Mouse (Mus musculus) G1E (cell line): ENCODE measurements around the gene Grk1. TPM values are rescaled to one million over a fixed set of nuclear protein-coding genes. Genes with fewer than 3 reads are reported as not detected.
A peak's percentile ranks its signal among the peaks of the same experiment; 100 is the strongest.

Source experiments
- ATAC-seq: 2 replicates; pipeline ENCODE4 v1.8.0; 2016; ENCODE audit warnings: mild to moderate bottlenecking; ENCODE audit not compliant: insufficient number of reproducible peaks, poor library complexity, low FRiP score, severe bottlenecking; ENCODE audit errors: extremely low read depth
- DNase-seq: peaks from one replicate; pipeline ENCODE4 v3.0.0; 2012; ENCODE audit warnings: low spot score
- H3K27me3 ChIP-seq: 2 replicates; pipeline ENCODE4 v1.6.1; 2012; ENCODE audit warnings: mild to moderate bottlenecking, low read length, inconsistent platforms; ENCODE audit not compliant: insufficient read depth
- H3K36me3 ChIP-seq: replicated peaks from 2 replicates; pipeline ENCODE3; 2012; ENCODE audit warnings: mild to moderate bottlenecking, inconsistent platforms
- H3K4me1 ChIP-seq: 2 replicates; pipeline ENCODE4 v1.6.1; 2012; ENCODE audit warnings: low read depth, low read length, inconsistent platforms, mixed read lengths; ENCODE audit not compliant: insufficient read depth
- H3K4me3 ChIP-seq: 2 replicates; pipeline ENCODE4 v1.5.1; 2012; ENCODE audit warnings: low read depth, mild to moderate bottlenecking, inconsistent platforms, low read length, moderate library complexity, mixed read lengths
- H3K9me3 ChIP-seq: replicated peaks from 2 replicates; pipeline ENCODE4 v1.6.1; 2012; ENCODE audit warnings: inconsistent platforms
- CTCF ChIP-seq: IDR thresholded peaks from 2 replicates; pipeline ENCODE4 v1.5.1; 2012; ENCODE audit warnings: low read depth, low read length, inconsistent platforms, mixed read lengths
- GATA1 ChIP-seq: IDR thresholded peaks from 2 replicates; pipeline ENCODE4 v1.6.1; 2012; ENCODE audit warnings: borderline replicate concordance, low read length, inconsistent platforms, mixed read lengths
- GATA2 ChIP-seq: IDR thresholded peaks from 2 replicates; pipeline ENCODE4 v1.6.1; 2012; ENCODE audit warnings: low read depth, low read length, inconsistent platforms, borderline replicate concordance
- POLR2AphosphoS5 ChIP-seq: IDR thresholded peaks from 2 replicates; pipeline ENCODE4 v1.6.1; 2012; ENCODE audit warnings: low read depth, low read length, inconsistent platforms; ENCODE audit not compliant: insufficient replicate concordance
- TAL1 ChIP-seq: conservative IDR thresholded peaks from 2 replicates; pipeline ENCODE4 v1.6.1; 2012; ENCODE audit warnings: low read depth, low read length, inconsistent platforms, mixed read lengths
- polyA plus RNA-seq: library from polyadenylated mRNA; stranded (reverse); fragments of >175 nt; gene quantifications from 2 replicates; pipeline ENCODE4 v1.2.3, GENCODE M21; 2012
- total RNA-seq, 2 experiments: library from RNA; stranded (forward) in 1 of 2; stranded (reverse) in 1 of 2; fragments of 200-1000 nt in 1 of 2; fragments of >200 nt in 1 of 2; fragmentation: Nextera tagmentation in 1 of 2; gene quantifications; 2 replicates each; pipeline ENCODE4 v1.2.3; 2014 to 2017

The Grk1 gene
- total and polyA plus RNA-seq, 3 experiments, result 0.01 to 0.05 TPM; not detected in 1

DNA sequence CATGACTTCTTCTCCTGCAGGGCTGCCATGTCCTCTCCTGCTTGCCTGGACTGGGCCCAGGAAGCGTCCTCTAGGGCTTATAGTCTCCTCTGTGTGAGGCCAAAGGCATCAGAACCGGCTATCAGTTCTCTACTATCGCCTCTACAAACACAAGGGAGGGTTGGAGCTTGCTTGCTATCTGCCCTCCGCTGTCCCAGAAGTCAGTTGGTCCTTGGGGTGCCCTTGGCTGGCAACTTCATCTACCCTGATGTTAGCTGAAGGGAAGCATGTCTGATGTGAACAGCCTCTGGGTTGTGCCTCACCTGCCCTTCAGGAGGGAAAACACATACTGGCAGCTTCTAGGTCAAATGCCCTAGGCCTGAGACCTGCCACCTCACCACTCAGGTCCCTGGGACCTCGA is 8.2 kb upstream of the Grk1 start, which contains the start of gene Atp4b:
TSS of gene Atp4b (minus strand) at position 101 of the 400 bp plus-strand sequence.
- Histone ChIP-seq H3K4me3 (no peak within 1 kb of the TSS), H3K36me3 (no peaks in the 10 kb centered on the region)
- no peak for ATAC-seq

DNA sequence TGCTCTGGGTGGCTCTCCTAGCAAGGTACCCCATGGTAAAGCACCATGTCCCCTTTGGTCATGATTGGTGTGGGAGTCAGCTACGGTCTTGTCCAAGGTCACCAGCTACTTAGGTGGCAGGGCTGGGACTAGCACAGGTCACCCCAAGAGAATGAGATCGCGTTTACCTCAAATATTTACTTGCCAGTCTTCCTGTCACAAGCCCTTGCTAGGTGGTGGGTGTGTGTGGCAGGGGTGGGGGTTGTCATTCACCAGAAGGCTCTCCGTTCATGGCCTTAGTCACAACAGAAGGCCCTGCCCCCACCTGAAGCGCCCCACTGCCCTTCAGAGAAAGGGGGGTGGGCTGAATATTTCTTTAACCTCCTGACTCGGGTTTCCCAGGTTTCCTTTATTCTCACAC is 1.4 kb upstream of the Grk1 start:
- Histone ChIP-seq H3K36me3 (no peaks in the 10 kb centered on the region), H3K27me3 (peaks cover 36% of the 10 kb centered on the region), H3K4me3 (no peak overlapping the region), H3K4me1 (no peaks in the 10 kb centered on the region), H3K9me3 (no peaks in the 10 kb centered on the region)
- DNase-seq, result no peak
- no peak for ATAC-seq
- no peak for TF ChIP-seq GATA1
- no peak for TF ChIP-seq TAL1
- no peak for TF ChIP-seq POLR2AphosphoS5
- no peak for TF ChIP-seq GATA2
- no peak for TF ChIP-seq CTCF

More for the DNA sequence above, 8.2 kb upstream of the Grk1 start, which contains the start of gene Atp4b:
- TF ChIP-seq POLR2AphosphoS5 (no peak), TAL1 (no peak), GATA2 (no peak), CTCF (no peak)
- Histone ChIP-seq H3K27me3 (peaks cover 30% of the 10 kb centered on the region), H3K4me1 (no peaks in the 10 kb centered on the region), H3K9me3 (no peaks in the 10 kb centered on the region)
- DNase-seq, result no peak

DNA sequence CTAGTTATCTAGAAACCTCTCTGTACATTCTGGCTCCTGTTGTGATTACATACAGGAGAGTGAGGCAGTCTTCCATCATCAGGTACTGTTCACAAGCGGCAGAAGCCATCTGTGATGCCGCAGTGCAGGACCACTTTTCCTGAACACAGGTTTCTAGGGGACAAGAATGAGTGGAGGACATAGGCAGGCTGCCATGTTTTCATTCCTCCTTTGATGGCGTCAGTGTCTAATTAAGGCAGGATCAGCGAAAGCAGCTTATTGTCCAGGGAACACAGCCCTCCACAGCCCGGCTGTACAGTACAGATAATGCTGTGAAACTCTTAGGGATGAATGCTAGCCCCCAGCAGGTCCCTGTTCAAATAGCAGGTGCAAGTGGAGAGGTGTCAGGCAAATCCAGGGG is 1.1 kb downstream of the Grk1 start:
- Histone ChIP-seq H3K9me3 (no peaks in the 10 kb centered on the region), H3K4me1 (no peaks in the 10 kb centered on the region), H3K27me3 (peaks cover 50% of the 10 kb centered on the region), H3K4me3 (no peak overlapping the region), H3K36me3 (no peaks in the 10 kb centered on the region)
- ATAC-seq, result no peak
- TF ChIP-seq GATA1, result no peak
- TF ChIP-seq CTCF, result no peak
- TF ChIP-seq TAL1, result no peak
- no peak for TF ChIP-seq GATA2
- no peak for TF ChIP-seq POLR2AphosphoS5
- DNase-seq, result no peak

DNA sequence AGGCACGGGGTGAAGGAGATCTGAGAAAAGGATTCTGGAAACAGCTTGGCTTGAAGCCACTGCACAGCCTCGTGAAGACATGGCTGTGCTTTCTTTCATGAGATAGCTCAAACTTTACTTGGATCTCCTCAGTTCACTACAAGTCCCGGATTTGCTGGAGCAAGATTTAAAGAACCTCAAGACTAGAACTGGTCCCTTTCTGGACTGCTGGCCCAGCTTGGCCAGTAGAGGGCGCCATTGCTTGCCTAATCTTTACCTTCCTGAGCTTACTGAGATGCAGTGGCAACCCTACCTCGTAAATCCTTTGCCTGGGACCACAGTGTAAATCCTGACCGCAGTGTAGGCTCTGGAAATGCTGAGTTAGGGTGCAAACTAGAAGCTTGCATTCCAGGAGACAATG is 6.7 kb downstream of the Grk1 start:
- Histone ChIP-seq H3K4me1 (no peaks in the 10 kb centered on the region), H3K9me3 (no peaks in the 10 kb centered on the region), H3K4me3 (no peak overlapping the region), H3K36me3 (no peaks in the 10 kb centered on the region), H3K27me3 (peaks cover 30% of the 10 kb centered on the region)
- ATAC-seq (no peak), DNase-seq (peak; percentile 20)
- TF ChIP-seq GATA1 (no peak), CTCF (peak; percentile 74)

DNA sequence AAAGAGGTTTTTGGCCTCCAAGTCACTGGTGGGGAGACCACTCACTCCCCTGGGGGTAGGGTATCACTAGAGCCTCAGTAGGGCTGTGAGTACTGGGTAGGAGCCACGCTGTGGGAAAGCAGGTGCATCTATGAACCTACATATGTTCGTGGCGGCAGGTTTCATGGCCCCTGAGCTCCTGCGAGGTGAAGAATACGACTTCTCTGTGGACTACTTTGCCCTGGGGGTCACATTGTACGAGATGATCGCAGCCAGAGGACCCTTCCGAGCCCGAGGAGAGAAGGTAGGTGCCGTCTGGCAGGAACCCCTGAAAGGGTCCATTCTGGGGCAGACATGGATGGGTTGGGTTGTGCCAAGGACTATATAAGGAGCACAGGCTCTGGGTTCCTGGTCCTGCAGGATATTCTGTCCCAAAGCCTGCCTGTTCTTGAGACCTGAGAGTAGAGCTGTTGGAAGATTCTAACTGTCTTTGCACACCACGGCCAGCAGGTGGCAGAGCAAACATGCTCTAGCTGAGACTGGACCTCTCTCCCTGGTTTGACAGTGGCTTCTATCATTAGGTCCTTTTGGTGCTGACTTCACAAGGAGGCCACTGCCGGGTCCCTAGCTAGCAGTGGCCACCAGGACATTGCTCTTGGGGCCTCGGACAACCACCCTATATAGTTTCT is 8.1 kb downstream of the Grk1 start:
- ATAC-seq, result peak; percentile 34; the same call in 1 of the 2 replicates
- peaks cover 27% of the 10 kb centered on the region for H3K27me3 ChIP-seq
- H3K4me3 ChIP-seq, result no peak overlapping the region
- DNase-seq, result peak; percentile 36
- peak; percentile 76 for TF ChIP-seq CTCF
- no peak for TF ChIP-seq GATA1
- no peaks in the 10 kb centered on the region for H3K4me1 ChIP-seq
- no peaks in the 10 kb centered on the region for H3K9me3 ChIP-seq
- no peaks in the 10 kb centered on the region for H3K36me3 ChIP-seq

DNA sequence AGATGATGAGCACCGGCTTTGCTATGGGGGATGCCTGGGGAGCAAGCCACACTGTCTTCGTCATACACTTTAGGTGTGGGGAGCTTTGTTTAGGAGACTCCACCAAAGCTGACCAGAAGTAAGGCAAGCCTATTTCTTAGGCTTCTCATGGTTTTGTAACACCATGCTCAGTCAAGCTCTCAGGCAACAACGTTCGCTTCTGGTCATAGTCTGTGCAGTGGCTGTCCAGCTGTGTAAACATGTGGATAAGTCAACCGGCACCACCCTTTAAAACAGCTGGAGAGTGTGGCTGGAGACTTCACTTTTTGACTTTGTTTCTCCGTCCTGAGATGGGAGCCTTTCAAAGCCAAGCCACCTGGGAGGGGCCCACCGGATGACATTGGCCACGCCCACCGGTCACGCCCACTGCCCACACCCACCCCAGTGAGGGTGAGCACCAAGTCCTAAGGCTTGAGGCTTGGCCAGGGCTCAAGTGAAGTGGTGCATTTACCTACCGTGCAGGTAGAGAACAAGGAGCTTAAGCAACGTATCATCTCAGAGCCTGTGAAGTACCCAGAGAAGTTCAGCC is 9.0 kb downstream of the Grk1 start:
- Histone ChIP-seq H3K9me3 (no peaks in the 10 kb centered on the region), H3K36me3 (no peaks in the 10 kb centered on the region), H3K4me1 (no peaks in the 10 kb centered on the region), H3K27me3 (peaks cover 27% of the 10 kb centered on the region), H3K4me3 (no peak overlapping the region)
- no peak for DNase-seq
- ATAC-seq, result no peak
- no peak for TF ChIP-seq CTCF

DNA sequence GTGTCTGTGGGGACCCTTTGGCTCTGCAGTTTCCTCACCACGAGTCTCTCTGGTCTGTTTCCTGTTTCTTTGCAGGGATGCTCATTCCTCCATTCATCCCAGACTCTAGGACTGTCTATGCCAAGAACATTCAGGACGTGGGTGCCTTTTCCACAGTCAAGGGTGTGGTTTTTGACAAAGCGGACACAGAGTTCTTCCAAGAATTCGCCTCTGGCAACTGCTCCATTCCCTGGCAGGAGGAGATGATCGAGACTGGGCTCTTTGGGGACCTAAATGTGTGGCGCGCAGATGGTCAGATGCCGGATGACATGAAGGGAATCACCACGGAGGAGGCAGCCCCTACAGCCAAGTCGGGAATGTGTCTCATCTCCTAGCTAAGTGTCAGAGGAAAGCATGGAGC is 11.0 kb downstream of the Grk1 start:
- H3K4me1 ChIP-seq, result no peaks in the 10 kb centered on the region
- H3K4me3 ChIP-seq, result no peak overlapping the region
- ATAC-seq, result no peak
- H3K27me3 ChIP-seq, result peaks cover 14% of the 10 kb centered on the region
- DNase-seq, result no peak
- no peaks in the 10 kb centered on the region for H3K9me3 ChIP-seq
- TF ChIP-seq POLR2AphosphoS5 (no peak), GATA1 (no peak), GATA2 (no peak), TAL1 (no peak), CTCF (no peak)
- H3K36me3 ChIP-seq, result no peaks in the 10 kb centered on the region
